Mouse (Mus musculus) fat pad, adult 2 months (tissue): ENCODE data around the gene Fgd3.

Experiments used
- DNase-seq: peaks from one replicate; pipeline ENCODE4 v3.0.0-alpha.2; 2011; ENCODE audit warnings: low read depth, low spot score; ENCODE audit errors: extremely low read depth

Fgd3 gene

DNA sequence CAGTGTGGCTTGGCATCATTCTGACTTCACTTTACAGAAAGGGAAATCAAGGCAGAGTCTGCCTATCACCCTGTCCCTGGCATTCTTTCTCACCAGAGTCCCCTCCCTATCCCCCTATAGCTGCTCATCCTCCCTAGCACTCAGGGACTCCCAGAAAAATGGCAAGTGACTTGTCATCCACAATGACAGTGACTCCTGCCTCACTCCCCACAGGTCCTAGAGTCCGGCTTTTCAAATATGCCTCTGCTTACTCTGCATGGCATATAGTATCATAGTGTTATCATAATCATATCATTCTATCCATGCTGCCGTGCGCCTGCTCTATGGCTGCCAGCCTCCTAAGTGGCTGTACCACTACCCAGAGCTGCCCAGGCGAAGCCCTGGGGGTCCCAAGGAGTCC is 11.9 kb downstream of the Fgd3 start:
- DNase-seq, result no peak

DNA sequence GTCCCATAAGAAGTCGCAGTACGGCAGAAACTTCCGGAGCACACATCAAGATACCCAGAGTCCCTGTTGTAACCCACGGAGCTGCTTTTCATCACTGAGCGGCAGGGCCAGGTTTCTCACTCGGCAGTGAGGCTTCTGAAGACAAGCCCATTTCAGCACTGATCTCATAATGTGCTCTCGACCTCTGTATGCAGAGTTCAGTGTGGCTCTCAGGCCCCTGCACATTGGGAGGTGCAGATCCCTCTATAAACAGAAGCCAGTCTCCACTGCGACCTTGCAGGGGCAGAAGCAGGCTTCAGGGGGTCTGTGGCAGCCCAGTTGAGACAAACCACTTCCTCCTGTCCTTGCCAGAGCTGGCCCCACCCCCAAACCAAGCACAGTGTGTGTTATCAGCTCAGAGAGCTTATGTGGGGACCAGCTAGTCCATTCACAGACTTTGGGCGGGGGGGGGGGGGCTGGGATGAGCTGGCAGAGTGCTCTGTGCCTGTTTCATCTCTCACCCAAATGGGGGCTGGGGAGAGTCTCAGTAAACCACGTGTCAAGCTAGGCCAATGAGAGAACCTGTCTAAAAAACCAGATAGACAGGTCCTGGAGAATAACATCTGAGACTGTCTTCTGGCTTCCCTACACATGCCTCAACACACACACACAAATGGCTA is 12.7 kb downstream of the Fgd3 start:
- DNase-seq, result no peak

DNA sequence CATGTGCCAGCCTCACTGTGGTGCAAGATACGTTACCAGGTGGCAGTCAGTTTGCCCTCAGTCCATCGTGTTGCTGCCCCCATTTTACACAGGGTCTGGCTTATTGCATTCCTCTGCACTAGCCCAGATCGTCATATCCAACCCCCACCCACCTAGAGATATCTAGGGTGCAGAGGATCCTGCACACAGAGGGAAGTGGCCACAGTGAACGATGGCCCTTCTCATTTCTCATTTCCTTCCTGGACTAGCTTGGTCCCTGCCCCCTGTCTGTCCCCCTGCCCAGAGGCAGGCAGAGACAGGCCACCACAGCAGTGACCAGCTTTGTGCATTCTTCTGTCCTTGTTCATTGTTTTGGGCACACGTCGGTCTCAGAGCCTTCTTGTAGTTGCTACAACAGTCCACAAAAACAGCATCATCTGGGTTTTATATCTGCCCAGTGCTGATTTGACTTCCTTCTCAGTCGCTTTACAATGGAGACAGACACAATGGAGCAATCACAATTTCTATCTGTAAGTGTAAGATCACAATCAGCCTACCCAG is 13.3 kb downstream of the Fgd3 start:
- no peak for DNase-seq

DNA sequence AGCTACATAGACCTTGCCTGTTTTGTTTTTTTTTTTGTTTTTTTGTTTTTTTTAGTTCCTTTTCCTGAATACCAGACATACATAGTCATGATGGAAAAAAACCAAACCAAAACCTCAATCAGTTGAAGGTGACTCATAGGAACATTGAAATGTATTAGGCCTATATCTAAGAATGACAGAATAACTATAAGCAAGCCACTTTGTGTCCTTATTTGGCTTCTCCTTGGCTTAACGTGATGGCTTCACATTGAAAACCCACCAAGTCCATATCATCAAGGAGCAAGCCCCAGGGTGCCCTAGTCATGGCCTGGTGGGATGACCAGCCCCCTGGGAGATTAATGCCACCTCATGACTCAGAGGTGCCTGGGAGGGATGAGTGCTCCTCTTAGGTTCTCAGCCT is 19.3 kb downstream of the Fgd3 start:
- no peak for DNase-seq

DNA sequence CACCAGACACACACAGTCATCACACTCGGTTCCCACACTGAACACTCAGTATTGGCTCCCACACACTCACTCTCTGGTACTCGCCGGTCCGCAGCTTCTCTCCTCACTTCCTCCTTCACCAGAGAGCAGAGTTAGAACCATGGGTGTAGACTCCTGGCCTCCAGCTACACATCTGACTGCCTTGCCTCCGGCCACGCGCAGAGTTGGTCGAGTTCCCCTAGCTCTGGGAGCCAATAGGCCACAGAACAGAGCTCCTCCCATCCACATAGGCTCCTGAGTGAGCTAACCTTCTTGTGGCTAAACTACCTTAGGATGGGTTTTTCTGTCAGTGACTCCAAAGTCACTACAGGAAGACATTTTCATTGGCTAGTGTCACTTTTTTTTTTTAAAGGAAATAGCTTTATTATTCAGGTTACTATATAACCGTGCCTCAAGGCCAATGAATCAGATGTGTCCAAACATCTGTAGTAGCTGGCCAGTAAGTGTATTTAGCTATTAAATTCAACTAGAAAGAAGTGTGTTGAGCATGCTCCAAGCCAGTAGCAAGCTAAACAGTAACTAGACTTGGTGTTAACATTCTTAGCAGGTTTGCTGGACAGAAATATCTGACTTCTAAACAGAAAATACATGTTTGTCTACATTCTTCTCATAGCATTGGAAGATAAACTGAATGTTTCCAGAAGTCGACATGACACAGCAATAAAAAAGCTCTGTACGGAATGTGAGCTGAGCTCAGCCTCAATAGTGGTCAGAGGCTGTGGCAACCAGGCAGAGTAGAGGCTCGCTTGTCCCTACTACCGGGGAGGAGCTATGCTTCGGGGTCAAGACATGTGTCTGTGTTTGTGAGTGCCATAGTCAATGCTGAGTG is 21.4 kb downstream of the Fgd3 start:
- DNase-seq, result no peak

DNA sequence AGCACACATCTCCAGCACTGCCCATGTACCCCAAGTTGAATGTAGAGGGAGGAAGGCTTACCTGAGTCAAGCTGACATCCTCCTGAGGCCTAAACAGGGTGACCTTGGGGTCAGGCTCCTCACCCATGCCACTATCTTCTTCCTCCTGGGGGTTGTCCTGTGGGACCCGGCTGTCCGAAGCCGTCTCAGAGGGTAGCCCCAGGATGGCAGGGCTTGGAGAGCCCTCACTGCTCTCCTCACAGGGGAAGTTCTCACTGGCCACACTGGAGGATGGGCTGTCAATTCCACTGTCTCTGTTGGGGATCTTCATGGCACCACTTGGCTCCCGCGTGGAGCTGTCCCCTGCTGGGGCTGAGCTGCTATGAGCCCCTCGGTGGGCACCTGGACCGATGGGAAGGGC is 23.8 kb downstream of the Fgd3 start:
- DNase-seq, result no peak

DNA sequence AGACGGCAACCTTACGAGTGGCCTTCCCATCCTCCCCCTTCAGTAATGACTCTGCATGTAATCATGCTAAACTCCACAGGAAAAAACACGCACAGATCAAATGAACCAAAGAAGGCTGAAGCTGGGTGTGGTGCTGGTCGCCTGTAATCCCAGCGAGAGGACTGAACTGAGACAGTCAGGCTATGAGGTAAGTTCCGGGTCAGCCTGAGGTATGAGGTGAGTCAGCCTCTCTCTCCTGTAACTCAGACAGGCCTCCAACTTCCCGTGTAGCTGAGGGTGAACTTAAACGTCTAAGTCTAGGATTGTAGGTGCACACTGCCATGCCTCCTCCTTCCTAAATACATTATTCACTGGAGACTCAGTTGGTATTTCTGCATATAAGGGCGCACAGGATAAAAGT is 26.0 kb downstream of the Fgd3 start:
- no peak for DNase-seq

DNA sequence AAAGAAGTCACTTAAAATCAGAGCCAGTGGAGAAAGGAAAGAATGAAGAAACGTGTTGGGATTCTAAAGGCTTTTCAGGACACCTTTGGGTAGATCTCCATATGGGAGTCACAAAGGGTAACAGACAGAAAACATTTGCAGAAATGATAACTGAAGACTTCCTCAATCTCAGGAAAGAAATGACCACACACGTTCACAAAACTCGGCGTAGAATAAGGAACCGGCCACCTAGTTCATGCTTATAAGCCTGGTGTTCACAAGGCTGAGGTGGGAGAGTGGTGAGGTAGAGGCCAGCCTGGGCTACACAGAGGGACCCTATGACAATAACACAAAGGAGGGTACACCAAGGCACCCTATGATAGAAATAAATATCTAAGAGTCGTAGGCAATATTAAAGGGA is 28.2 kb downstream of the Fgd3 start:
- no peak for DNase-seq

DNA sequence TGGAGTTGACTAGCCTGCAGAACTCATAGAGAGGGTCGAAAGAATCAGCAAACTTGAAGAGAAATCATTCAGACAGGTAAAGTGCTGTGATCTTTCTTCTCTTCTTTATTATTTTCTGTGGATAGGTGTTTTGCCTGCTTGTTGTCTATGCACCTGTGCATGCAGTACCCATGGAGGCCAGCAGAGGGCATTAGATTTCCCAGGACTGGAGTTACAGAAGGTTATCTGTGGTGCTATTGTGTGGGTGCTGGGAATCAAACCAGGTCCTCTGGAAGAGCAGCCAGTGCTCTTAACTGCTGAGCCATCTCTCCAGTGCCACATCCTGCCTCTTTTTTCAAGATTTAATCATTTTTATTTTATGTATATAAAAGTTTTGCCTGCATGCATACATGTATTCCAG is 28.7 kb downstream of the Fgd3 start:
- DNase-seq, result no peak

DNA sequence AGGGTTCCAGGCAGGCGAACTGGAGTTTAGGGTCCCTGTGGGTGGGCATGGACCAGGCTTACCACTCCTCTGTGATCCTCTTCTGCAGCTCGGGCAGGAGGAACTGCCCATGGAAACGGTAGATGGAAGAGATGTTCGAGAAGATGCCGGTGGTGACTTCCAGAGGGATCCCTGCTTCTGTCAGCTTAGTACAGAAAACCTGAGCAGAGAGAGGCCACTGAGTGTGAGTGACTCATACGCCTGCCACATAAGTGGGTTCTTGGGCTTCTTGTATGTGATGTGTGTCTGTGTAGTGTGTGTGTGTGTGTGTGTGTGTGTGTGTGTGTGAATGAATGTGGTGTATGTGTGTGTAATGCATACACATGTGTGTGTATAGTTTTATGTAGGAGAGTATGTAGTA is 32.9 kb downstream of the Fgd3 start:
- DNase-seq, result no peak

DNA sequence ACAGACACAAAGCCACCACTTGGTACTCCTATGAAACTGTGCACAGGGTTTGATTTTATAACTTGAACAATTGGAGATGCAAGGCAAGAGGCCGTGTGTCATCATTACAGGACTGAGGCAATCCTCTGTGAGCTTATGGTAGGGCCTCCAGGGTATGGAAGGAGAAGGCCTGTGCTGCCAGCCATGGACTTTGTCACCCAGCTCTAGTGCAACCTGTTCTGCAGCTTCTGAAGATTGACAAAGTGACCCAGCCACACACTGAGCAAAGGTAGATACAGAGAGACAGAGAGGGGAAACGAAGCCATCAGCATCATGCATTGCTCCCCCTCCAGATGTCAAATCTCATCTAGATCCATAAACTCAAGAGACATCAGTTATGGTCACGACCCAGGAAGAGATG is 33.4 kb downstream of the Fgd3 start:
- peak; percentile 30 for DNase-seq

DNA sequence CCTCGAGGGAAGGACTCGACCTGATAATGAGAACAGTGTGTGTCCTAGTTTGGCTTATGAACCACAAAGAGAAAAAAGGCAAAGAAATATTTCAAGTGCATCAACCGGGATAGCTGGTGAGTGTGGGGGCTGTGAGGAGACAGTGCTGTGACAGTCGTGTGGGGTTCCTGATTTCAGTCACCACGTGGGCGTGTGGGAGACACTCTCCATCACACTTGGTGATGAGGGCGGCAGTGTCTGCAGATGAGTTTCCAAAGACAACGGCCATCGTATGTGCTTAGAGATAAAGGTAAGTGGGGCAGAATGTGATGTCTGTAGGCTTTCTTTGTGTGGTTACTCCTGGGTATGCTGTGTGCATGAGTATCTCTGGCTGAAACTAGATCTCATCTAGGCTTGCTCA is 36.4 kb downstream of the Fgd3 start:
- DNase-seq, result no peak

DNA sequence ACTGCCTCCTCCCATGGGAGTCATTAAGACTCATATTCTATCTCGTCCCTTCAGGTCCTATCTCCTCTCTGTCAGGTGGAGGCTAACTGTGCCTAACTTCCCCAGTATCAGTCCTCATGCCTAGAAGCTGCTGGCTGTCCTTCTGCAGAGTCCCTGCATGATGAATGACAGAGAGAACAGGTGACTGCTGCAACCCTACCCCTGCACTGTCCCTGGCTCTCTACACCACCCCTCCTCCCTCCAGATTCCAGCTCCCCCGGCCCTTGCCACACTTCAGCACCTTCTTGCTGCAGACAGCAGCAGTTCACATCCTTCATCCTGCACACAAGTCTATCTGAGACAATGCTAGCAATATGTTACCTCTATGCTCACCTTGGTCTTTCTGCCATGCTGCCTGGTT is 37.9 kb downstream of the Fgd3 start:
- no peak for DNase-seq

DNA sequence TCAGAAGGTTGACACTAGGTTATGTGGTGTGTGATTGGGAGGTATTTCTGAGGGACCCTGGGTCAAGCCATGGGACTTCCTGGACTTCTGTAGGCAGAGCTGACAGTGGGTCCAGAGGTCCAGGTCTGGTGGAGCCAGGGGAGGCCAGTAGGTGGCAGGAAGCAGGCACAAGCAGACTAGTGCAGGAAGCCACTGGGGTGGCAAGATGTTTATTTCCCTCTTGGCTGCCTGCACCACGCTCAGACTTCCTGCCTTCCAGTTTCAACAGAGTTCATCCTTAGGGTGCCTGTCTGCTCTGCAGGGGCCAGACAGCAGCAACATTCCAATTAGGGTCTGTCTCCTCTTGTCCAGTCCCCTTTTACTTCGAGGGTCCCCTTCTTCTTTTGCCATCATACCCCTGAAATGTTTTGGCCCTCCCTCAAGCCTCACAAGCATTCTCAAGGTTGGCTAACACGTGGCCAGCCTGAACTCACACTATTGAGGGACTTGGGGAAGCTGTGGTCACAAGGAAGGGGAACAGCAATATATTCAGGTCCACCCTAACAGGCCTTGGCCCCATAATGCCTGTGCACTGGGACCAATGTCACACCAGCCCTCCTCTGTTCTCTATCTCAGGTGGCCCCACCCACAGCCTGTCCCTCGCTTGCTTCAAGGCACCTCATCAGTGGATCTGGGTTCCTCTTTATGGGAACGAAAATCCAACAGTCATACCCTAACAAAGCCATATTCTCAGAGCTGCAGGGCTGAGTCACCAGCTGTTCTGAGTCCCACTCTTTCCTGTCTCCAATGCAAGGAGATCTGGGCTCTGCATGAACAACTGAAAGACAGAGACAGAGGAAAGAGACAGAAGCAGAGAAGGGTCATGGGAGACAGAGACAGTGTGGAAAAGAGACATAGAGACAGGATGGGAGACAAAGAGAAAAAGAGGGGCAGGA is 48.0 kb downstream of the Fgd3 start:
- no peak for DNase-seq

DNA sequence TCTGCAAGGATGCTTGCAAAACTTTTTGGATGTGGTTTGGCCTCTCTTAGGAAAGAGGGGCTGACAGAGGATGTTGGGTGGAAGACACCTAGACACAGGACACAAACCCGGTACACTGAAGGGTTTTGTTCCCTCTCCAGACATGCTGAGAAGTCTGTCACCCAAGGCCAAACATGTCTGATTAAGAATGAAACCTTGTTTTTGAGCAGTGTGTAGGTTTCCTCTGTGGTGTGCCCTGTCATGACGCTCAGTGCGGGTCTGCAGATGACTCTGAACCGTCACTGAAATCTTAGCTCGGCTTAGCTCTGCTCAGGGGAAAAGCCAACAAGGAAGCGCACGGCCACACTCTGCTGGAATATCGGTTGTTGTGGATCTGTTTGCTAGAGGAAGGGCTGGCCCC is 49.6 kb downstream of the Fgd3 start:
- DNase-seq, result no peak

DNA sequence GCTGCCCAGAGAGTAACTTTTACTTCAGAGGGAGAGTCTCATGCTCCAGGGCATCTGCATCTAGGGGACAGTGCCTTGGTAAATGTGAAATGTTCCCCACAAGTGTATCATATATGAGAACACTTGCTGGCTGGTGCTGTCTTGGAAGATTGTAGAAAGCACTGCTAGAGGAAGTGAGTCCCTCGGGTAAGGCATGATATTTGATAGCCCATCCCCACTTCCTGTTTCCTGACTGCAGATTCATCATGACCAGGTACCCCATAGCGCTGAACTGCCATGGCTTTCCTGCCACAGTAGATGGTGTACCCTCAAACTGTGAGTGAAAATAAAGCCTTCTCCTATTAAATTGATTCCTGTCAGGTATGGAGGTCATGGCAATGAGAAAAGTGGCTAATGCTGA is 52.5 kb downstream of the Fgd3 start:
- no peak for DNase-seq

DNA sequence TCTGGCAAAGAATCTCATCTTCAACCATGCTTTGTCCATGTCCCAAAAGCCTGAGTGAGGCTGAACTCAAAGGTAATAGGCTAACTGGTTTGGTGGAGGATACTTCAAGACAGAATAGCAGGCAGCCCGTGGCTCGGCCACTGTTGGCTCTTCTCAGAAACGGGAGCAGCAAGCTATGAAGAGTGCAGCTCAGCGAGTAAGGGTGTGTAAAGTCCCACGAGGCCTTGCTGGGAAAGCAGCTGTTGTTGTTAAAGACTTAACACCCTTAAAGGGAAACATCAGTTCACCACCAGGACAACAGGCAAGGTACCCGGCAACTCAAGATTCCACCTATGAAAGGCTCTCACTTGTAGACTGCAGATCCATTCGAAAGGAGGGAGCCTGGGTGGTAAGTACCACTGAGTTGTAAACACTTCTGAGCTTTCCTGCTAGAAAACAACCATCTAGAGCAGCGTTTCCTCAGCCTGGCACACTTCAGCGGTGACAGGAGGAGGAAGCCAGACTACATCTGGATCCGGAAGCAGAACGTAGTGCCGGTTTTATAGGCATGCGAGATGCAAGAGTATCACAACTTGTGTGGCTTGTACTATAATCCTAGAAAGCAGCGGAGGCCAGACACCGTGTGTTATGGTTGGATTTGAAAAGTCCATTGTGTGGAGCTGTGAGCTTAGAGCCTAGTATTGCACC is 59.9 kb downstream of the Fgd3 start:
- DNase-seq, result no peak

DNA sequence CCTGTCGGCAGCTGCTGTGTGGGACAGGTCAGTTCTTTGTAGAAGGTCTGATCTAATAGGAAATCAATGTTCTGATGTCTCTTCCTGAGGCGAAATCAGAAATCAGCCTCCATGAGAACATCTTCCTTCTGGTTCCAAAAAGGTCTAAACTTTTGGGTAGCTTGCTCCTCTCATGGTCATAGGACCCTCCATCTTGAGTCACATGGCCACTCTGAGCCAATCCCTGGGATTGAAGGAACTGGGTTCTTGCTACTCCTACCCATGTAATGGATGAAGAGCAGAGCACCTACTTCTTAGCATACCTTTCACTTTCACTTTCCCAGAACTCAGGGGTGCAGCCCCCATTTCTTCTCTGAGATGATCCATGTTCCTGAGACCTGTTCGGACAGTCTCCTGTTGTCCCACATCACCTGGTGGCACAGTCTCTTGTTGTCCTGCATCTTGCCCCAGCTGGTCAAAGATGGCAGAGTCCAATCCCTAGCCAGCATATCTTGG is 62.2 kb downstream of the Fgd3 start:
- no peak for DNase-seq

DNA sequence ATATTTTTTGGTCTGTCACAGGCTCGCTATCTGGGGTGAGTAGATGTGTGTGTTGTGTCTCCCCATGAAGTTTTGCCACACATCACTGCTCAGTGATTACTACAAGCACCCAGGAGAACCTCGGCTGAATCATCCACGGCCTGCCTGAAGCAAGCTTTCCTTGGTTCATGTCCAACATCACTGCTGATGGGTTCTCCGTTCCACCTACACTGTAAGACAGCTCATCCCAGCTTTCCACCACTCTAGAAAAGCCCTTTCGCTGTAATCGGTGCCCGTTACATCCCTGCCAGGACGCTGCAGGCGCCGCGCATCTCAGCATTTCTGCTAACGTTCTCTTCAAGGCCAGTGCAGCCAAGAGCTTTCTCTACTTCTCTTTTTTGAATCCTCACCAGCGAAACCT is 67.4 kb downstream of the Fgd3 start:
- peak; percentile 55 for DNase-seq

DNA sequence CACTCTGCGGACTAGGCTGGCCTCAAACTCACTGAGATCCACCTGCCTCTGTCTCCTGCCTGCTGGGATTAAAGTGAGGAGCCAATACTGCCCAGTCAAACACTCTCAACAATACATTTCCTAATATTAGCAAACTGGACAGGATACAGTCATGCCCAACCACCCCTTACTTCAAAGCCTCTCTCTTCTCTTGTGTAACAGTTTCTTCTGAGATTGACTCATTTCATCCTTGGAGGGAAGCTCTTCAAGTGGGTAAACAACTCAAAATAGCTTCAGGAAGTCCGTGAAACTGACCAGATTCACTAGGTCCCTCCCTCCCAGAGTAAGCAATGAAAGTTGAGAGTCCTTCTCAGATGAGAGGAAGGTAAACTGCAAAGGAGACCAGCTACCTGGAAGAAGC is 68.0 kb downstream of the Fgd3 start:
- peak; percentile 16 for DNase-seq
